Mouse (Mus musculus) small intestine, adult 2 months (tissue): Measurements from ENCODE around the gene Srek1. TPM values are rescaled to one million over a fixed set of nuclear protein-coding genes. Genes with fewer than 3 reads are reported as not detected.

Source experiments
- H3K27ac ChIP-seq: fragments of 200-500 bp; 2 replicates; pipeline ENCODE4 v1.5.1; 2012; ENCODE audit warnings: low read depth, low read length, control low read depth, inconsistent platforms; ENCODE audit not compliant: insufficient read depth
- H3K27me3 ChIP-seq: fragments of 200-500 bp; 2 replicates; pipeline ENCODE4 v1.6.1; 2012; ENCODE audit warnings: mild to moderate bottlenecking, moderate library complexity, low read length, inconsistent platforms; ENCODE audit not compliant: control insufficient read depth, insufficient read depth
- H3K36me3 ChIP-seq: fragments of 200-500 bp; 2 replicates; pipeline ENCODE4 v1.6.1; 2012; ENCODE audit warnings: mild to moderate bottlenecking, low read length, control low read depth, inconsistent platforms; ENCODE audit not compliant: control insufficient read depth, insufficient read depth
- H3K4me1 ChIP-seq: fragments of 200-500 bp; 2 replicates; pipeline ENCODE4 v1.6.1; 2012; ENCODE audit warnings: low read length, inconsistent platforms, mixed read lengths; ENCODE audit not compliant: control insufficient read depth, insufficient read depth, insufficient read length
- H3K4me3 ChIP-seq: fragments of 200-500 bp; 2 replicates; pipeline ENCODE4 v1.5.1; 2012; ENCODE audit warnings: low read depth, mild to moderate bottlenecking, control low read depth, inconsistent platforms, low read length, moderate library complexity
- CTCF ChIP-seq: fragments of 200-500 bp; IDR thresholded peaks from 2 replicates; pipeline ENCODE4 v1.5.1; 2012; ENCODE audit warnings: low read depth, mild to moderate bottlenecking, control low read depth, inconsistent platforms, low read length, moderate library complexity, mixed read lengths; ENCODE audit not compliant: insufficient replicate concordance, insufficient read length; ENCODE audit errors: extremely low read depth
- POLR2A ChIP-seq: fragments of 200-500 bp; IDR thresholded peaks from 2 replicates; pipeline ENCODE4 v1.6.1; 2012; ENCODE audit warnings: low read depth, mild to moderate bottlenecking, control low read depth, inconsistent platforms, low read length, moderate library complexity
- WGBS: fragments of 180-500 bp; shearing (Covaris S2); methylation state at CpG from one replicate; pipeline ENCODE4 v1.1.7; 2018; 5-methylcytosine and 5-hydroxymethylcytosine counted together
- polyA plus RNA-seq: library from polyadenylated mRNA; depleted of rRNA; stranded (reverse); fragments of >200 nt; gene quantifications from 2 replicates; pipeline ENCODE4 v1.2.3, GENCODE M21; 2012; rRNA removed

The Srek1 gene
- polyA plus RNA-seq, 1 experiment = 16.5 TPM

DNA sequence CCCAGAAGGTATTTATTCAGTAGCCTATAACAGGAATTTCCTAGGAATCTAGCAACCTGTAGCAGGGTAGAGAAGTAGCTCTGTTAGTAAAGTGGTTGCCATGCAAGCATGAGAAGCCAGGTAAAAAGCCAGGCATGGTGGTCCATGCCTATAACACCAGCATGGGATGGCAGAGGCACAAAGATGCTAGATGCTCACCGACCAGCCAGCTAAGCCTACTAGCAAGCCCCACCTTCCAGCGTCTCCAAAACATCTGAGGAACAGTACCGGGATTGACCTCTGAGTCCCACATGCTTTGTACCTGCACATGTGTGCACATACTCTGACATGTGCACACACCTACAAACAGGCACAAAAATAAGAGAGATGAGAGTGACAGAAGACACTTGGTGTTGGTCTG is 72.1 kb downstream of the Srek1 start:
- WGBS = 83% methylated on average over 3 of the region's 3 CpGs
- no peak for TF ChIP-seq CTCF
- TF ChIP-seq POLR2A = no peak
- Histone ChIP-seq H3K27me3 (no peaks in the 10 kb centered on the region), H3K27ac (no peak overlapping the region), H3K36me3 (no peaks in the 10 kb centered on the region), H3K4me3 (no peak overlapping the region), H3K4me1 (peaks cover 16% of the 10 kb centered on the region; the same call in 1 of the 2 replicates)

- peaks cover 15% of the 10 kb centered on the region; the same call in 1 of the 2 replicates for H3K4me1 ChIP-seq
- 39% methylated on average over 2 of the region's 2 CpGs for WGBS
- H3K27ac ChIP-seq = peak overlapping the region; percentile 50
- TF ChIP-seq POLR2A = no peak
- TF ChIP-seq CTCF = no peak
- no peaks in the 10 kb centered on the region for H3K27me3 ChIP-seq
- no peaks in the 10 kb centered on the region for H3K36me3 ChIP-seq
- H3K4me3 ChIP-seq = no peak overlapping the region
Observed at GRCm38 (mm10) chr13:103700752-103701151, 73.7 kb downstream of the Srek1 start.

DNA sequence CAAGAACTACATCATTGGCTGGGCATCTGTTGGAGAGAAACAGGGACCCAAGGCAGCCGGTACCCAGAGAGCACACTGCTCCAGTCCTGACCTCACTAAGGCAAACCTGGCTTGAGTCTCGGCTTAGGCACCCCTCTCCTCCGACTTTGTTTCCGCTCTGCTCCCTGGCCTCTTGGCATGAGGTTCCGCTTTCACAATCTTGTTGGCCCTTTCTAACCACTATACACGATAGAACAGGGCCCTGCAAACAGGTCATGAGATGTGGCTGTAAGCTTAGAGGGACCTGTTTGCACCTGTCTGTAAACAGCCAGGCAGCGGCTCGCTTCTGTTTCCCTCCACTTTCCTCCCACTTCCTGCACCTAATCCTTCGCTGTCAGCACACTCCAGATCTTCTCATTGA is 76.4 kb downstream of the Srek1 start:
- Histone ChIP-seq H3K36me3 (no peaks in the 10 kb centered on the region), H3K27ac (no peak overlapping the region), H3K4me1 (peaks cover 9% of the 10 kb centered on the region; the same call in 1 of the 2 replicates), H3K4me3 (no peak overlapping the region), H3K27me3 (no peaks in the 10 kb centered on the region)
- WGBS = 65% methylated on average over 9 of the region's 9 CpGs
- TF ChIP-seq POLR2A = no peak
- TF ChIP-seq CTCF = no peak

- Histone ChIP-seq H3K36me3 (no peaks in the 10 kb centered on the region), H3K4me1 (peaks cover 9% of the 10 kb centered on the region; the same call in 1 of the 2 replicates), H3K27me3 (no peaks in the 10 kb centered on the region), H3K4me3 (no peak overlapping the region), H3K27ac (no peak overlapping the region)
- TF ChIP-seq CTCF = peak; percentile 89; the same call in 1 of the 2 replicates
- TF ChIP-seq POLR2A = no peak
- 32% methylated on average over 9 of the region's 9 CpGs for WGBS
Observed at GRCm38 (mm10) chr13:103696164-103696563, 78.2 kb downstream of the Srek1 start.

GRCm38 (mm10) chr13:103695456-103695855 is 79.0 kb downstream of the Srek1 start:
- H3K4me1 ChIP-seq = peaks cover 3% of the 10 kb centered on the region; the same call in 1 of the 2 replicates
- no peak overlapping the region for H3K4me3 ChIP-seq
- no peaks in the 10 kb centered on the region for H3K27me3 ChIP-seq
- no peak overlapping the region for H3K27ac ChIP-seq
- no peaks in the 10 kb centered on the region for H3K36me3 ChIP-seq
- WGBS = 71% methylated on average over 6 of the region's 6 CpGs
- TF ChIP-seq CTCF (no peak), POLR2A (no peak)

Other genes with a start within 250 kb of the Srek1 start
- 4.3 and 15.7 TPM in 2 replicates for gene Erbin, start 145.9 kb upstream of the Srek1 start, polyA plus RNA-seq